Mouse (Mus musculus): ENCODE measurements around the gene Gas7. TPM values are rescaled to one million over a fixed set of nuclear protein-coding genes. Genes with fewer than 3 reads are reported as not detected.

Gene Gas7
- polyA plus RNA-seq, 1 experiment from 2014 or later: 57.8 TPM

DNA sequence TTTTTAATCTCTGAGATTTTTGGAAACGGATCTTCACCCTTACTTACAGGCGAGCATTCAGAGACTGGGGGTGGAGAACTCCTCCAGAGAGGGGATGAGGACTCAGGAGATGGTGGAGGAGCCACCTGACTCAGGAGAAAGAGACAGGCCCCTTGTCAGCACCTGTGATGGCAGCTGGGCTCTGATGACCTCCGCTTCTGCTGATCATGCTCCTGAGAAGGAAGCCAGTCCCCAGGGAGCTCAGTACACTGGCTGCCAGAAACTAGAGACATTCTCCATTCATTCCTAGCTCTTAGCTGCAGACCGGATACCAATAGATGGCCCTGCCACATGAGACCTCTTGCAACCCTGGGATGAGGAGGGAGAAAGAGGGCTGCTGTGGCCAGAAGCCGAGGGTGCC is 187.6 kb downstream of the Gas7 start:
- Histone ChIP-seq H3K4me2 (replicated peaks) (no peak overlapping the region), H3K36me3 (no peaks in the 10 kb centered on the region), H3K27ac (replicated peaks) (no peak overlapping the region), H3K4me1 (0 out of 2 replicates have a peak, but pooled peaks cover 3% of the 10 kb centered on the region), H3K27me3 (no peaks in the 10 kb centered on the region), H3K9me3 (no peaks in the 10 kb centered on the region), H3K9ac (replicated peaks) (no peak overlapping the region), H3K4me3 (no peak overlapping the region)
- 82% methylated on average over 5 of the region's 5 CpGs for WGBS
- ATAC-seq (replicated peaks): no peak

DNA sequence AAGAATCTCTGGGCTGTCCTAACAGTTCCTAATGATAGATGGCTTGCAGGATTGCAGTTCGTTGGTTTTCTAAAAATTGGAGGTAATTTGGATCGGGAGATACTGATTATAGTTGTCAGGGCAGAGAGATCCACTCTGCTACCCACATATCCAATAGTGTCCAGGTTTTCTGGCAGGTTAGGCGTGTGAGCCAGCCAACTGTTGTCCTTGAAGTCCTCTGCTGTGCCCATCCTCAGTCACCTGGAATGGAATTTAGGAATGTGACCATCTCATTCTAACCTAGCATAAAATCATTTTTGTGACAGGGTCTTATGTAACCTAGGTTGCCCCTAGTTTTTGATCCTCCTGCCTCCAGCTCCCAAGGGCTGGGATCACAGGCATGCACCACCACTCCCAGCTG is 188.2 kb downstream of the Gas7 start:
- Histone ChIP-seq H3K9ac (replicated peaks) (no peak overlapping the region), H3K4me2 (replicated peaks) (no peak overlapping the region), H3K9me3 (no peaks in the 10 kb centered on the region), H3K27ac (replicated peaks) (no peak overlapping the region), H3K4me3 (no peak overlapping the region), H3K36me3 (no peaks in the 10 kb centered on the region), H3K27me3 (no peaks in the 10 kb centered on the region), H3K4me1 (no peaks in the 10 kb centered on the region)
- no peak for ATAC-seq (replicated peaks)
- WGBS: 79% methylated on average over 3 of the region's 3 CpGs

DNA sequence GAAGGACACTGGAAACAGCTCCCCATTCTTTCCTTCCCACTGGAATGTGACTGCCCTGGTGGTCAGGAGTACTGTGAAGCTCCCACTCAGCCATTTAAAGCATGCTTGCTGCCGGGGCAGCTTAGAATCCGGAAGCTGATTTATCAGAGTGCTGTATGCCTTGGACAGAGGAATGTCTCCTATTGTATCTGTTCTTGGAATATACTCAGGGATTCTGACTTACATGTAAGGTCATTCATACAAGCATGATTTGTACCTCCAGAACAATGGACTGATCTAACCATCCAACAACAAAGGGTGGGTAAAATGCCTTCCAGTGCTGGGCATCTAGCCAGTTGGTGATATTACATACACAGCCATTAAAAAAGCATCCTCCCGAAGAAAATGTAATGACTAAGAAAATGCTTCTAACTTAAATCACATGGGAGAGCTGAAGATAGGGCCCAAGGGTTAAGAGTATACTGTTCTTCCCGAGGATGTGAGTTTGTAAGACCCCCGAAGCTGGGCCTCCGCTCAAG is 189.5 kb downstream of the Gas7 start:
- Histone ChIP-seq H3K9me3 (no peaks in the 10 kb centered on the region), H3K4me1 (no peaks in the 10 kb centered on the region), H3K9ac (replicated peaks) (no peak overlapping the region), H3K4me2 (replicated peaks) (no peak overlapping the region), H3K4me3 (no peak overlapping the region), H3K27me3 (no peaks in the 10 kb centered on the region), H3K27ac (replicated peaks) (no peak overlapping the region), H3K36me3 (no peaks in the 10 kb centered on the region)
- 85% methylated on average over 6 of the region's 6 CpGs for WGBS
- no peak for ATAC-seq (replicated peaks)

DNA sequence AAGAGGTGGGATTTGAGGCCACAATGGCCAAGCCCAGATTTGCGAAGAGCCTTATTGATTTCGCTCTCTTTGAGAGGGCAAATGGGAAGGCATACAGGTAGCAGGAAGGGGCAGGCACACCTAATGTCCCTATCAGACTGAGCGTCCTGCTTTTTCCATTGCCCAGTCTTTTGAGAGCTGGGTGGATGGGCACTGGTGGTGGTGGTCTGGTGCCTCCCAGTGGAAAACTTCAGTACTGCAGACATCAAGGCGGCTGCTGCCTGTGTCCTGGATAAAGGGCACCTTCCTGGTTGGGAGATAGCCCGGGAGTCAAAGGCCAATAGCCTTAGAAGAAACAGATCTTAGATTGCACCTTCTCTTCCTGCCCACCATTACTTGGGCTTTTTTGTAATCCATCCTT is 192.5 kb downstream of the Gas7 start:
- Histone ChIP-seq H3K27me3 (no peaks in the 10 kb centered on the region), H3K27ac (replicated peaks) (no peak overlapping the region), H3K36me3 (no peaks in the 10 kb centered on the region), H3K9me3 (no peaks in the 10 kb centered on the region), H3K9ac (replicated peaks) (no peak overlapping the region), H3K4me3 (no peak overlapping the region), H3K4me2 (replicated peaks) (no peak overlapping the region), H3K4me1 (peaks cover 8% of the 10 kb centered on the region)
- ATAC-seq (replicated peaks): 0 out of 2 replicates have a peak, but pooled peaks have one; percentile 24
- WGBS: 34% methylated on average over 5 of the region's 5 CpGs

DNA sequence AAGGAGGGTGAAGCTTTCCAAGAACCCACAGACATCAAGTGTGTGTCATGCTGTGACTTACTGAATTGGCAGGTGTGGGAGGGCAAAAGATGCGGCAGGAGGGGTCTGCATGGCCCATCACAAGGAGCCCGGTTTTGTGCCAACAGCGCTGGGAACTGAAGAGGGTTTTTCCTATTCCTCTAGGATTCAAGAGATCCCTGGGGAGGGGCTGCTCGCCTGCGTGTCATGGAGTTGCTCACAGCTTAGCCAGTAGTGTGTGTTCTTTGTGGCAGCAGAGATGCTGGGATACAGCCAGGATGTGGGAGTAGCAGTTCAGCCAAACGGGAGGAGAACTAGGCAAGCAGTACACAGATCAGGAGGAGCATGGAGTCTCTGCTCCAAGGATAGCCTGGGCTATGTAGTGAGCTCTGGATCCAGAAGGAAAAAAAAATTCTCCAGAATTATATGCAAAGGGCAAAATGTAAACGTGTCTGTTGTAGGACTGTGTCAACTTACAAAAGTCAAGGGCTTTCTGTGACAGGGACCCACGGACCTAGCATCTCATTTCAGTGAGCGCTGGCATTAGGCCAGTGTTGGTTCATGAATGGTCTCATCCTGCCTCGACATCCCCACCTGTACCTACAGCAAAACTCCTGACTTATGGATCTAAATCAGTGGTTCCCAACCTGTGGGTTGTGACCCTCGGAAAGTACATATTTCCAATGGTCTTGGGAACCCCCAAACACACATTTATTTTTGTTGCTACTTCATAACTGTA is 193.6 kb downstream of the Gas7 start:
- Histone ChIP-seq H3K4me1 (peaks cover 11% of the 10 kb centered on the region), H3K4me2 (replicated peaks) (no peak overlapping the region), H3K9me3 (no peaks in the 10 kb centered on the region), H3K9ac (replicated peaks) (no peak overlapping the region), H3K27ac (replicated peaks) (no peak overlapping the region), H3K36me3 (no peaks in the 10 kb centered on the region), H3K27me3 (no peaks in the 10 kb centered on the region), H3K4me3 (no peak overlapping the region)
- peak; percentile 39 for ATAC-seq (replicated peaks)
- 69% methylated on average over 11 of the region's 11 CpGs for WGBS

DNA sequence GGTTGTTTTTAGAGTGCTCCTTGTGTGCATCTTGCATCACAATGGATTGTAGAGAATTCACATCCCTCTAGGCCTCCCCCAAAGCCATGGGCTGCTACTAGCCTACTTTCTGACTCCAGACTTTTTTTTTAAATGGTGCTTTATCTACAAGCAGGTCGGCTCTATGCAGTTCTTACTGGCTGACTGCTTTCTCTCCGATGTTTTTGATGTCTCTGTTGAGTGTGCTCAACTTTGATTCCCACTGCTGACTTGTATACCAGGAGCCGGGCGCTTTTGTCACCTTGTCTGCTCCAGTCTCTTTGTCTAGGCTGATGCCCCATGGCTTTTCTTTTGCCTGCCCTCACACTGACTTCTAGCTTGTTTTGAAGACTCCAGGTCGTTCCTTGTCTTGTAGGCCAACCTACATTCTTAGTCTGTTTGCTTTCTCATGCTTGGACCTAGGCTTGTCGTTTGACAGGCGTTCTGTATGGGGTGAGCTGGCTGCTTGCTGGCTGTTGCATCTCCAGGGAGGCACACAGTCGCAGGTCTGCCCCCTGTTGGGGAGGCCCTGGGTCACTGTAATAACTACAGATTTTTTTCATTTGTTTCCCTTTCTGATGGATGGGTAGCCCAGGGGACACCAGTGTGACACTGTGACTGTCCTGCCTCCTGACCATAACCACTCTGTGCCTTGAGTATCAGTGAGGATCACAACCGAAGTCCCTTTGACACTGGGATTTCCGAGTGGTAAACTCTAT is 194.9 kb downstream of the Gas7 start:
- no peaks in the 10 kb centered on the region for H3K36me3 ChIP-seq
- no peaks in the 10 kb centered on the region for H3K27me3 ChIP-seq
- no peak overlapping the region for H3K4me2 ChIP-seq (replicated peaks)
- H3K27ac ChIP-seq (replicated peaks): no peak overlapping the region
- H3K9me3 ChIP-seq: no peaks in the 10 kb centered on the region
- H3K9ac ChIP-seq (replicated peaks): no peak overlapping the region
- ATAC-seq (replicated peaks): no peak
- no peak overlapping the region for H3K4me3 ChIP-seq
- H3K4me1 ChIP-seq: peaks cover 18% of the 10 kb centered on the region
- WGBS: 50% methylated on average over 10 of the region's 10 CpGs

DNA sequence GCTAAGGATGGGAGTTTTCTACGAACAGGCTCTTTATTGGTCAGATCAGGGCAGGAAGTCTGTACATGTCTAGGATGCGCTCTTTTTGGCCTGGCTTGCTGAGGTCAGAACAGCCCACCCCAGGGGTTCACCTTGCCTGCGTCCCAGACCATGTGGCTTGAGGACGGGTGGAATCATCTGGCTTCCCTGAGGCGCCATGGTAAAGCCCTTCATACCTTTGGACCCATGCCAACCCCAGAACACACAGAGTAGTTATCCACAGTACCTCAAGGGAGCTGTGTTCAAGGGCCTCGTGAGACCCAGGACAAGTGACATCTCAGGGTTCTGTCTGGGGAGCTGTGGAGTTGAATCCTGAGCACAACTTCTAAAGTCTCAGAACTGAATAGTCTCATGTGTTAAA is 196.5 kb downstream of the Gas7 start:
- no peaks in the 10 kb centered on the region for H3K9me3 ChIP-seq
- H3K9ac ChIP-seq (replicated peaks): no peak overlapping the region
- no peaks in the 10 kb centered on the region for H3K27me3 ChIP-seq
- H3K4me2 ChIP-seq (replicated peaks): no peak overlapping the region
- H3K27ac ChIP-seq (replicated peaks): no peak overlapping the region
- peaks cover 28% of the 10 kb centered on the region for H3K4me1 ChIP-seq
- H3K36me3 ChIP-seq: no peaks in the 10 kb centered on the region
- no peak overlapping the region for H3K4me3 ChIP-seq
- 70% methylated on average over 6 of the region's 6 CpGs for WGBS
- ATAC-seq (replicated peaks): no peak

DNA sequence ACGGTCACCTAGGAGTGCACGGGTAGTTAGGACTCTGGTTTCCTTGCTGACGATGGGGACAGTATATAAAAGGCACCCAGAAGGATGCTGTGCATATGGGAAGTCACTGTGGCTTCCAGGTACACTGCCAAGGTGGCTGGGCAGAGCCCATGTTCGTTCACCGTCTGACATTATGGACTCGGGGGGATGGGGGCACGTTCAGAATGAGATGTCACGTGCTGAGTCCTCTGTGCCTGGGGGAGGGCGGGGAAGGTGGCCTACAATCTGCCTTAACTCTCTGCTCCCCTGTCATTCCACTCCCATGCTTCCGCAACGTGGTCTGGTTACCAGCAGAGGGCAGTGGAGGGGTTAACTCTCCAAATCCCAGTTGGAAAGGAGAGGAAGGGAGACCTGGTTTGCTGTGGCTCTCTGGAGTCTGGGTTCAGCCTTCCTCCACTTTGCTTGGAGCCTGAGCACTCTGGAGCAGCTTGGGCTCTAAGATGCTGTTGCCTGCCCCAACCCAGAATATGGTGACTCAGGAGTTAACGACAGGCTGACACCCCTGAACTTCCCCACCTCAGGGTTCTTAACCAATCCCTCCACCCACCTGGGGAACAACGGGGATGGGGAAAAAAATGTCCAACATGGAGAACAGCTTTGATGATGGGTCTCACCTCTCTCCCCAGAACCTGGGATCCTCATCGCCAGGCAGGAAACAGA is 197.1 kb downstream of the Gas7 start:
- Histone ChIP-seq H3K36me3 (no peaks in the 10 kb centered on the region), H3K9ac (replicated peaks) (no peak overlapping the region), H3K27me3 (no peaks in the 10 kb centered on the region), H3K4me1 (peaks cover 30% of the 10 kb centered on the region), H3K4me2 (replicated peaks) (no peak overlapping the region), H3K4me3 (no peak overlapping the region), H3K27ac (replicated peaks) (no peak overlapping the region), H3K9me3 (no peaks in the 10 kb centered on the region)
- 16% methylated on average over 14 of the region's 14 CpGs for WGBS
- ATAC-seq (replicated peaks): 0 out of 2 replicates have a peak, but pooled peaks have one; percentile 5

DNA sequence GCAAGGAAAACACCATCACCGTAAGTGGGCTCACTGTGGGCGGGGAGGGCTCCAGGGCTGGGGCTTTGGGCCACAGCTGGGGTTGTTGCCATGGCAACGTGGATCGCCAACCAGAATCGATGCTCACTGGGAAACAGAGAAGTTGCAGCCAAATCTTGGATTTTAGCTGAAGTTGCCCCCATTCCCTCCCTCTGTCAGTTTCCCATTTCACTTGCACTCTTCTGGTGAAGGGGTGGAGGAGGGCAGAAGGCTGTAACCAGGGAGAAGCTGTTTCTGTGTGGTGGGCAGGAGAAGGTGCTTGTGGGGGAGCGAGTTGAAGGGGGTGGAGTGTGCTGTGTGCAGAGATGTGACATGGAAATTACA is 197.6 kb downstream of the Gas7 start:
- ATAC-seq (replicated peaks): no peak
- 31% methylated on average over 6 of the region's 6 CpGs for WGBS
- H3K27me3 ChIP-seq: no peaks in the 10 kb centered on the region
- H3K4me2 ChIP-seq (replicated peaks): no peak overlapping the region
- H3K4me3 ChIP-seq: no peak overlapping the region
- H3K27ac ChIP-seq (replicated peaks): no peak overlapping the region
- H3K36me3 ChIP-seq: no peaks in the 10 kb centered on the region
- no peaks in the 10 kb centered on the region for H3K9me3 ChIP-seq
- no peak overlapping the region for H3K9ac ChIP-seq (replicated peaks)
- peaks cover 33% of the 10 kb centered on the region for H3K4me1 ChIP-seq

DNA sequence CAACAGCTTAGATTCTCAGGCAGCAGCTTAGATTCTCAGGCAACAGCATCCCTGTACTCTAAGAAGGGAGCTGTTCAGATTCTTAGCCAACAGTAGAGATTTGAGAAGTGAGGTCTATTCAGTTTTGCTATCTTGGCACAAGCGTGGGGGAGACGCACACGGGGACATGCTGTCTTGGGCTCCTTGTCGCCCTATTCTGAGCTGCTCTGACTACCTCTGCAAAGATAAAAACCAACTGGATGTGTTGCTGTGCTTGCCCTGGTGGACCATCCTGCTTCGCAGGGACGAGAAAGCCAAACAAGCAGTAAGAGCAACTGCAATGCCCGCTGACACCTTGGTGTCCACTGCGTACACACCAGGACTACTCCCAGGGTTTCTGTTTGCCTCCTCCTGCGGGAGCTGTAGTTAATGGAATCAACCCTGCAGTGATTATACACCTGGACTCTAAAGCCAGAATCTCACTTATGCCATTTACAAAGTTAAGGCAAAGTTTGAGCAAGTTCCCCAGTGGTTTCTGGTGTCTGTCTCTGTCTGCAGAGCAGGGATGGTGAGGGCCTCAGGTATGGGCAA is 198.4 kb downstream of the Gas7 start:
- Histone ChIP-seq H3K4me2 (replicated peaks) (no peak overlapping the region), H3K27me3 (no peaks in the 10 kb centered on the region), H3K9me3 (no peaks in the 10 kb centered on the region), H3K36me3 (no peaks in the 10 kb centered on the region), H3K4me1 (peaks cover 33% of the 10 kb centered on the region), H3K27ac (replicated peaks) (no peak overlapping the region), H3K4me3 (no peak overlapping the region), H3K9ac (replicated peaks) (no peak overlapping the region)
- ATAC-seq (replicated peaks): no peak
- WGBS: 91% methylated on average over 9 of the region's 9 CpGs

DNA sequence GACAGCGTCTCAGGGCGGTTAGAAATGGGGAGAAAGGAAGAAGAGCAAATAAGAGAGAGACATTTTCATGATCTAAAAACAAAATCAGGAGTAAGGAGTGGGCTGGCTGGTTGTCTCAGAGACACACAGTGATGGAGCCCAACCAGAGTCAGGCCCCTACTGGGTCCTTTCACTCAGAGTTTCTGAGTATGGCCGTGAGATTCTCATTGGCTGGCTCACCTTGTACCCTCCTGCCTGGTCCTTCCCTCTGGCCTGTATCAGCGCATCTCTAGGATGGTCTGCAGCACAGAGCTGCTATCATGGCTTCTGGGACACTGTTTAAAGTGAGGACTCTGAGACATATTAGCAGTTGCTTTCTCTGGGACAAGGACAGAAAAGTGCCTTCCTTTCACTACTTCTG is 199.3 kb downstream of the Gas7 start:
- Histone ChIP-seq H3K9me3 (no peaks in the 10 kb centered on the region), H3K27ac (replicated peaks) (peak overlapping the region; percentile 12; the same call in 1 of the 2 replicates), H3K4me3 (no peak overlapping the region), H3K27me3 (no peaks in the 10 kb centered on the region), H3K4me2 (replicated peaks) (no peak overlapping the region), H3K4me1 (peaks cover 33% of the 10 kb centered on the region), H3K36me3 (no peaks in the 10 kb centered on the region), H3K9ac (replicated peaks) (no peak overlapping the region)
- 79% methylated on average over 4 of the region's 4 CpGs for WGBS
- ATAC-seq (replicated peaks): no peak
